Mouse (Mus musculus) midbrain, embryonic 13.5 days (tissue): Measurements from ENCODE around the gene Nudt15. TPM values are rescaled to one million over a fixed set of nuclear protein-coding genes. Genes with fewer than 3 reads are reported as not detected.

ENCODE experiments used
- ATAC-seq: fragments of 200-750 bp; cut with Nextera tagmentation; 2 replicates; pipeline ENCODE4 v1.8.0; 2017; ENCODE audit warnings: mild to moderate bottlenecking, moderate TSS enrichment, moderate library complexity
- H3K27ac ChIP-seq: fragments of 300-500 bp; sonication (generic); 2 replicates; pipeline ENCODE4 v1.5.1; 2015; ENCODE audit warnings: inconsistent platforms, mild to moderate bottlenecking, moderate library complexity
- H3K27me3 ChIP-seq: fragments of 300-500 bp; sonication (generic); 2 replicates; pipeline ENCODE4 v1.6.1; 2015; ENCODE audit warnings: mild to moderate bottlenecking, inconsistent platforms
- H3K36me3 ChIP-seq: fragments of 300-500 bp; sonication (generic); 2 replicates; pipeline ENCODE4 v1.6.1; 2015; ENCODE audit warnings: mild to moderate bottlenecking, inconsistent platforms
- H3K4me1 ChIP-seq: fragments of 300-500 bp; sonication (generic); replicated peaks from 2 replicates; pipeline ENCODE4 v1.6.1; 2015; ENCODE audit warnings: inconsistent platforms
- H3K4me2 ChIP-seq: fragments of 300-500 bp; sonication (generic); replicated peaks from 2 replicates; pipeline ENCODE4 v1.6.1; 2015; ENCODE audit warnings: moderate library complexity, mild to moderate bottlenecking, inconsistent platforms
- H3K4me3 ChIP-seq: fragments of 300-500 bp; sonication (generic); replicated peaks from 2 replicates; pipeline ENCODE4 v1.5.1; 2015; ENCODE audit warnings: mild to moderate bottlenecking, inconsistent platforms
- H3K9ac ChIP-seq: fragments of 300-500 bp; sonication (generic); replicated peaks from 2 replicates; pipeline ENCODE4 v1.6.1; 2015; ENCODE audit warnings: mild to moderate bottlenecking, inconsistent platforms
- H3K9me3 ChIP-seq: fragments of 300-500 bp; sonication (generic); 2 replicates; pipeline ENCODE4 v1.6.1; 2016; ENCODE audit warnings: mild to moderate bottlenecking, inconsistent platforms
- WGBS: fragments of 180-500 bp; shearing (Covaris S2); methylation state at CpG from one replicate; pipeline ENCODE4 v1.1.7; 2015; 5-methylcytosine and 5-hydroxymethylcytosine counted together
- polyA plus RNA-seq: library from polyadenylated mRNA; unstranded; fragments of >200 nt; fragmentation: Nextera tagmentation; extraction: Ambion mirVana; gene quantifications from 2 replicates; pipeline ENCODE4 v1.2.1, GENCODE M21; 2015

Nudt15 gene
- polyA plus RNA-seq, 1 experiment from 2014 or later, result 9.1 TPM

GRCm38 (mm10) chr14:73506283-73506682 lies 41.8 kb downstream of the Nudt15 start:
- no peak for ATAC-seq
- WGBS, result 64% methylated on average over 8 of the region's 8 CpGs
- H3K9me3 ChIP-seq, result no peaks in the 10 kb centered on the region
- 0 out of 2 replicates have a peak, but pooled peaks cover 3% of the 10 kb centered on the region for H3K27me3 ChIP-seq
- no peak overlapping the region for H3K27ac ChIP-seq
- no peak overlapping the region for H3K9ac ChIP-seq
- peaks cover 23% of the 10 kb centered on the region for H3K4me1 ChIP-seq
- no peaks in the 10 kb centered on the region for H3K36me3 ChIP-seq
- no peak overlapping the region for H3K4me2 ChIP-seq
- no peak overlapping the region for H3K4me3 ChIP-seq

GRCm38 (mm10) chr14:73503237-73503933 lies 44.7 kb downstream of the Nudt15 start:
- H3K36me3 ChIP-seq, result no peaks in the 10 kb centered on the region
- no peak overlapping the region for H3K4me2 ChIP-seq
- no peak overlapping the region for H3K9ac ChIP-seq
- WGBS, result 60% methylated on average over 13 of the region's 13 CpGs
- H3K27ac ChIP-seq, result peak overlapping the region; percentile 72
- 0 out of 2 replicates have a peak, but pooled peaks cover 3% of the 10 kb centered on the region for H3K27me3 ChIP-seq
- ATAC-seq, result peak; percentile 81
- peaks cover 13% of the 10 kb centered on the region for H3K4me1 ChIP-seq
- H3K9me3 ChIP-seq, result no peaks in the 10 kb centered on the region
- no peak overlapping the region for H3K4me3 ChIP-seq

- H3K27ac ChIP-seq, result peak overlapping the region; percentile 72
- H3K4me1 ChIP-seq, result peaks cover 13% of the 10 kb centered on the region
- ATAC-seq, result peak; percentile 86
- H3K27me3 ChIP-seq, result 0 out of 2 replicates have a peak, but pooled peaks cover 3% of the 10 kb centered on the region
- no peak overlapping the region for H3K4me3 ChIP-seq
- no peak overlapping the region for H3K9ac ChIP-seq
- H3K4me2 ChIP-seq, result no peak overlapping the region
- no peaks in the 10 kb centered on the region for H3K36me3 ChIP-seq
- 48% methylated on average over 7 of the region's 7 CpGs for WGBS
- no peaks in the 10 kb centered on the region for H3K9me3 ChIP-seq
These were observed 45.4 kb downstream of the Nudt15 start for GRCm38 (mm10) chr14:73502591-73503184.

- WGBS, result 76% methylated on average over 6 of the region's 6 CpGs
- Histone ChIP-seq H3K27ac (peak overlapping the region; percentile 49; the same call in 1 of the 2 replicates), H3K9ac (no peak overlapping the region), H3K36me3 (no peaks in the 10 kb centered on the region), H3K27me3 (0 out of 2 replicates have a peak, but pooled peaks cover 3% of the 10 kb centered on the region), H3K4me2 (no peak overlapping the region), H3K4me3 (no peak overlapping the region), H3K4me1 (peaks cover 13% of the 10 kb centered on the region), H3K9me3 (no peaks in the 10 kb centered on the region)
- ATAC-seq, result no peak
These were observed 46.3 kb downstream of the Nudt15 start for GRCm38 (mm10) chr14:73501721-73502120.

- ATAC-seq, result no peak
- whole genome bisulfite sequencing, result 92% methylated on average over 9 of the region's 9 CpGs
- H3K27ac ChIP-seq, result no peak overlapping the region
These were observed 46.8 kb downstream of the Nudt15 start for GRCm38 (mm10) chr14:73501283-73501682.

GRCm38 (mm10) chr14:73495753-73496152 lies 52.3 kb downstream of the Nudt15 start:
- no peaks in the 10 kb centered on the region for H3K36me3 ChIP-seq
- H3K27ac ChIP-seq, result no peak overlapping the region
- no peak overlapping the region for H3K4me2 ChIP-seq
- ATAC-seq, result no peak
- no peaks in the 10 kb centered on the region for H3K27me3 ChIP-seq
- no peak overlapping the region for H3K9ac ChIP-seq
- WGBS, result 78% methylated on average over 7 of the region's 7 CpGs
- 0 out of 2 replicates have a peak, but pooled peaks cover 4% of the 10 kb centered on the region for H3K9me3 ChIP-seq
- no peak overlapping the region for H3K4me3 ChIP-seq
- H3K4me1 ChIP-seq, result no peaks in the 10 kb centered on the region

More at GRCm38 (mm10) chr14:73501283-73501682, 46.8 kb downstream of the Nudt15 start:
- H3K4me1 ChIP-seq, result peaks cover 13% of the 10 kb centered on the region
- no peak overlapping the region for H3K4me2 ChIP-seq
- no peak overlapping the region for H3K4me3 ChIP-seq
- 0 out of 2 replicates have a peak, but pooled peaks cover 3% of the 10 kb centered on the region for H3K27me3 ChIP-seq
- no peaks in the 10 kb centered on the region for H3K9me3 ChIP-seq
- no peaks in the 10 kb centered on the region for H3K36me3 ChIP-seq
- H3K9ac ChIP-seq, result no peak overlapping the region

- Histone ChIP-seq H3K4me1 (no peaks in the 10 kb centered on the region), H3K27ac (no peak overlapping the region)
- 78% methylated on average over 6 of the region's 6 CpGs for WGBS
These were observed 53.9 kb downstream of the Nudt15 start for GRCm38 (mm10) chr14:73494122-73494521.

GRCm38 (mm10) chr14:73493356-73493755 lies 54.7 kb downstream of the Nudt15 start:
- 0 out of 2 replicates have a peak, but pooled peaks cover 4% of the 10 kb centered on the region for H3K9me3 ChIP-seq
- H3K27me3 ChIP-seq, result no peaks in the 10 kb centered on the region
- H3K4me2 ChIP-seq, result no peak overlapping the region
- H3K9ac ChIP-seq, result no peak overlapping the region
- no peaks in the 10 kb centered on the region for H3K4me1 ChIP-seq
- no peak for ATAC-seq
- no peak overlapping the region for H3K4me3 ChIP-seq
- H3K27ac ChIP-seq, result no peak overlapping the region
- 95% methylated on average over 6 of the region's 6 CpGs for WGBS
- H3K36me3 ChIP-seq, result no peaks in the 10 kb centered on the region

More at GRCm38 (mm10) chr14:73494122-73494521, 53.9 kb downstream of the Nudt15 start:
- Histone ChIP-seq H3K9me3 (0 out of 2 replicates have a peak, but pooled peaks cover 4% of the 10 kb centered on the region), H3K4me3 (no peak overlapping the region), H3K4me2 (no peak overlapping the region), H3K36me3 (no peaks in the 10 kb centered on the region), H3K9ac (no peak overlapping the region), H3K27me3 (no peaks in the 10 kb centered on the region)
- no peak for ATAC-seq

- H3K36me3 ChIP-seq, result no peaks in the 10 kb centered on the region
- no peaks in the 10 kb centered on the region for H3K27me3 ChIP-seq
- no peak overlapping the region for H3K4me2 ChIP-seq
- ATAC-seq, result no peak
- H3K4me3 ChIP-seq, result no peak overlapping the region
- no peak overlapping the region for H3K27ac ChIP-seq
- WGBS, result 81% methylated on average over 5 of the region's 5 CpGs
- H3K9me3 ChIP-seq, result 0 out of 2 replicates have a peak, but pooled peaks cover 4% of the 10 kb centered on the region
- no peaks in the 10 kb centered on the region for H3K4me1 ChIP-seq
- no peak overlapping the region for H3K9ac ChIP-seq
These were observed 61.4 kb downstream of the Nudt15 start for GRCm38 (mm10) chr14:73486641-73487040.

GRCm38 (mm10) chr14:73484366-73485110 lies 63.5 kb downstream of the Nudt15 start:
- Histone ChIP-seq H3K9me3 (no peaks in the 10 kb centered on the region), H3K27me3 (no peaks in the 10 kb centered on the region), H3K36me3 (no peaks in the 10 kb centered on the region), H3K4me2 (no peak overlapping the region), H3K4me3 (no peak overlapping the region), H3K9ac (no peak overlapping the region), H3K4me1 (0 out of 2 replicates have a peak, but pooled peaks cover 2% of the 10 kb centered on the region), H3K27ac (no peak overlapping the region)
- no peak for ATAC-seq
- 49% methylated on average over 3 of the region's 3 CpGs for WGBS

- Histone ChIP-seq H3K4me3 (no peak overlapping the region), H3K4me1 (0 out of 2 replicates have a peak, but pooled peaks cover 3% of the 10 kb centered on the region), H3K36me3 (no peaks in the 10 kb centered on the region), H3K9ac (no peak overlapping the region), H3K4me2 (no peak overlapping the region), H3K27ac (no peak overlapping the region), H3K9me3 (no peaks in the 10 kb centered on the region), H3K27me3 (no peaks in the 10 kb centered on the region)
- 80% methylated on average over 5 of the region's 5 CpGs for WGBS
- no peak for ATAC-seq
These were observed 64.4 kb downstream of the Nudt15 start for GRCm38 (mm10) chr14:73483516-73484229.
